Mouse (Mus musculus) cerebellum, postnatal 14 days (tissue): Measurements from ENCODE around the gene Olfr462.
A peak's percentile ranks its signal among the peaks of the same experiment; 100 is the strongest.

Experiments
- DNase-seq, 2 experiments: peaks; one replicate each; pipeline ENCODE4 v3.0.0; 2021; ENCODE audit warnings: mixed read lengths in 2 of 2

Gene Olfr462

GRCm38 (mm10) chr11:87892168-87892567, at the start of gene Olfr462:
TSS of gene Olfr462 (minus strand) at chr11:87892268.
- no peak for DNase-seq

- no peak for DNase-seq
Observed at GRCm38 (mm10) chr11:87935467-87935866, 43.4 kb upstream of the Olfr462 start.

- DNase-seq, result peak; percentile 29 to 45
Observed at GRCm38 (mm10) chr11:87933731-87934130, 41.7 kb upstream of the Olfr462 start.

- DNase-seq, result no peak
Observed at GRCm38 (mm10) chr11:87930348-87930747, 38.3 kb upstream of the Olfr462 start.

GRCm38 (mm10) chr11:87920966-87921365, 28.9 kb upstream of the Olfr462 start, which contains the start of gene Olfr464:
TSS of gene Olfr464 (minus strand) at chr11:87920967.
- DNase-seq, result no peak

GRCm38 (mm10) chr11:87920301-87920700, 28.2 kb upstream of the Olfr462 start:
- no peak for DNase-seq

- no peak for DNase-seq
Observed at GRCm38 (mm10) chr11:87916005-87916404, 23.9 kb upstream of the Olfr462 start.

GRCm38 (mm10) chr11:87904331-87904730, 12.3 kb upstream of the Olfr462 start:
- DNase-seq, result no peak

- DNase-seq, result no peak
Observed at GRCm38 (mm10) chr11:87897287-87897686, 5.2 kb upstream of the Olfr462 start, which contains the start of gene Olfr463. TSS of gene Olfr463 (minus strand) at chr11:87897387.

GRCm38 (mm10) chr11:87884856-87885255, 7.2 kb downstream of the Olfr462 start:
- DNase-seq, result no peak

GRCm38 (mm10) chr11:87883493-87883892, 8.6 kb downstream of the Olfr462 start:
- peak; percentile 36 to 48 for DNase-seq

GRCm38 (mm10) chr11:87881714-87882113, 10.4 kb downstream of the Olfr462 start:
- no peak for DNase-seq

- DNase-seq, result no peak
Observed at GRCm38 (mm10) chr11:87879826-87880225, 12.2 kb downstream of the Olfr462 start.

GRCm38 (mm10) chr11:87875436-87875835, 16.6 kb downstream of the Olfr462 start, which contains the start of gene Epx:
TSS of gene Epx (minus strand) at chr11:87875536.
- no peak for DNase-seq

- no peak for DNase-seq
Observed at GRCm38 (mm10) chr11:87871766-87872165, 20.3 kb downstream of the Olfr462 start.

GRCm38 (mm10) chr11:87870096-87870495, 22.0 kb downstream of the Olfr462 start:
- no peak for DNase-seq

GRCm38 (mm10) chr11:87866891-87867290, 25.2 kb downstream of the Olfr462 start:
- peak; percentile 22 to 56 for DNase-seq

GRCm38 (mm10) chr11:87862805-87863204, 29.3 kb downstream of the Olfr462 start:
- no peak for DNase-seq

GRCm38 (mm10) chr11:87860426-87860825, 31.6 kb downstream of the Olfr462 start:
- no peak for DNase-seq

- DNase-seq, result no peak
Observed at GRCm38 (mm10) chr11:87859273-87859672, 32.8 kb downstream of the Olfr462 start.

GRCm38 (mm10) chr11:87854550-87854949, 37.5 kb downstream of the Olfr462 start:
- no peak for DNase-seq

- peak in 1 of 2 experiments; percentile 25 for DNase-seq
Observed at GRCm38 (mm10) chr11:87853597-87853954, 38.5 kb downstream of the Olfr462 start.

GRCm38 (mm10) chr11:87852690-87853596, 39.1 kb downstream of the Olfr462 start, which contains the start of gene Mks1:
TSS of gene Mks1 (plus strand) at chr11:87853215.
- peak; percentile 93 to 94 for DNase-seq

- DNase-seq, result no peak
Observed at GRCm38 (mm10) chr11:87847884-87848283, 44.2 kb downstream of the Olfr462 start.
